Mouse (Mus musculus) hindlimb bud, embryonic 11.5 days (tissue): ENCODE results near the gene Emp2.

ENCODE experiments used
- DNase-seq: peaks from one replicate; pipeline ENCODE4 v3.0.0-alpha.2; 2012; ENCODE audit warnings: low read depth, low spot score; ENCODE audit errors: extremely low spot score

Gene Emp2

DNA sequence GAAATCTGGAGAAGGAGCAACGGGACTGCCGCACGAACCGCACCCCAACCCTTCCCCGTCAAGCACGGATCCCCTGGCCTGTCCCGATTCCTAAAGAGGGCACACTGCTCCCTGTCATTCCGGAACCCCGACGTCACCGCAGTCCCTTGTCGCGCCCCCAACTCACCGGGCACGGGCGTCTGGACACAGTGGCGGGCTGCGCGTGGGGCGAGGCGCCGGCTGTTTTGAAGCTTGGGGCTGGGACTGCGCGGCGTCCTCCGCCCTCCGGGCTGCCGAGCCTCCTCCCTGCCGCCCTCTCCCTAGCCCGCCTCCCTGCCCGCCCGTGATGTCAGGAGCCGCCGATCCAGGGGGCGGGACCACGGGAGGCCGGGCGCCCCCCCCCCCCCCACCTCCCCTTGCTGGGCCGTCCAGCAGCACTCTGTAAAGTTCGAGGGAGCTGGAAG lies at the start of gene Emp2:
Gene Emp2 (minus strand): TSS at position 323 of the 443 bp plus-strand sequence.
- no peak for DNase-seq

DNA sequence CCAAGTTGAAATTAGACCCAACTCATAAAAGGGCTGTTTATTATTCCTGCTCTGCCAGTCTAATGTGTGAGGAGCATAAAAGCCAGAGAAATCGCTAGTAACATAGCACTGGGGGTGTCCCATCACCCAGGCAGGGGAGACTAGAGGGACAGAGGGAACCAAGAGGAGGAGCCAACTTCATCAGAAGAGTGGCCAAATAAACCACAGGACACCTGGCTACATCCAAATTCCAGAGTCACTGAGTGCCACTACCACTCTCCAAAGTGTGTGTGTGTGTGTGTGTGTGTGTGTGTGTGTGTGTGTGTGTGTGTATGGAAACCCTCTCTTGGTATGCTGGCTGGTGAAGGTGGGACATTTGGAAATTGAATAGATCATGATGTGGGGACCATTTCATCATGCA lies 49.3 kb upstream of the Emp2 start:
- no peak for DNase-seq

DNA sequence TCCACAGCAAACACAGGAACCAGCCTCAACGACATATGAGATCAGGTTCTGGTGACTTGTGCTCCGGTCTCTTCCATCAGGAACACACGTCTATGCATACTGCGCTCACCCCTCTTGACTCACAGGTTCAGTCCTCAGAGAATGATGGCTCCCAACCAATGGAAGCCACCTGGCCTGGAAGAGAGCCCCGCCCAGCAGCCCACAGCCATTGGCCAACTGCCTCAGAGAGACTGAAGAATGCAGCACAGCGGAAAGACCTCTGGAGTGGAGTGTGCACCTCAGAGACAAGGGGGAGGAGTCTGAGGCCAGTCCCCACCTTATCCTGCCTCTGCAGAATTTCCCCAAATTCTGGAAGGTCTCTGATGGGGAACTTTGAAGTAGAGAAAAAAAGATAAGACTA lies 45.5 kb upstream of the Emp2 start:
- DNase-seq = no peak

DNA sequence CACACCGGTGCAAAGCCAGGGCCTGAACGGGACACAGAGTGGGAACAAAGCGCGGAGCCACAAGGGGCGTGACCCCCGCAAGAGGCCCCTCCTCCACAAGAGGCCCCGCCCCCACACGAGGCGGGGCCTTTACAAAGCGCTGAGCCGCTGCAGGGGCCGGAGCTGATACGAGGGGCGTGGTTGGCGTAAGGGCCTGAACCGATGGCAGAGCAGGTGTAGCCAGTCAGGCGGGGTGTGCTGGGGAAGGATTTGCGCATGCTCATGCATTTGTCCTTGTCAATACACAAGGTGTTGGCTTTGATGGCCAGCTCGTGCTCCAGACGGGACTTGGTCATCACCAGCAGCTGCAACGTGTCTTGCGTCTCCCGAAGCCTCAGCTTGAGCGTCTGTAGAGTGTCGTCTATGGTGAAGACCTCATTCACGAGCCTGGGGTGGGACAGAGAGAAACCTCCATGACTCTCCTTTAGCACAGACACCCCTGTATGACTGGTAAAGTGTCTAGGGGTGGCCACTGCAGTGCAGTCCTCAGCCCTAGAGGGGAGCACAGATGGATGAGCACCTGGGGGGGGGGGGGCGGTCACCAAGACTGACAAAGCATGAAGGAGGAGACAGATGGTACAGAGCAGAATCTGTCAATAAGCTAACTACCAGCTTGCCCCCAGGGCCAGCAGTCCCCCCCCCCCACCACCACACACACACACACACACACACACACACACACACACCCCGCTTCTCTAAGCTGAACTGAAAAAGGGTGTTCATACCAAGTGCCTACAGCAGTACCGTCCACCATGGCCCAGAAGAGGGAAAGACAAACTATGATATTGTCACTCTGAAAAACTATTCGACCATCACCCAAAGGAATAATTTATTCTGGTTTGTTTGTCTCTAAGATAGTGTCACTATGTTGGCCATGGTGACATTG lies 44.5 kb upstream of the Emp2 start:
- peak; percentile 47 for DNase-seq

DNA sequence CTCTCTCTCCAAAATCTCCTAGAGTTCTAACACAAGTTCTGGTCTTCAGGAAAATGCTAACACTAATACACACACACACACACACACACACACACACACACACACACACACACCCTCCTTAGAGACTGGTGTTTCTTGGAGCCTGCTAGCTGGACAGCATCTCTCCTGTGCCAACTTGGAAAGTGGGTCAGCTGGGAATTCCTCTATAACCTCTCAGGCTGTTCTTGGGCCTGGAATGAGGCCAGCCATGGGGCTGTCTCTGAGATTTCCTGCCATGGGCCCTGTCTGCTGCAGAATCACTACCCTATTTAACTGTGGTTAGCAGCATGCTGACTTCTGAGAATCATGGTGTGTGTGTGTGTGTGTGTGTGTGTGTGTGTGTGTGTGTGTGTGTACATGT lies 41.2 kb upstream of the Emp2 start:
- no peak for DNase-seq

DNA sequence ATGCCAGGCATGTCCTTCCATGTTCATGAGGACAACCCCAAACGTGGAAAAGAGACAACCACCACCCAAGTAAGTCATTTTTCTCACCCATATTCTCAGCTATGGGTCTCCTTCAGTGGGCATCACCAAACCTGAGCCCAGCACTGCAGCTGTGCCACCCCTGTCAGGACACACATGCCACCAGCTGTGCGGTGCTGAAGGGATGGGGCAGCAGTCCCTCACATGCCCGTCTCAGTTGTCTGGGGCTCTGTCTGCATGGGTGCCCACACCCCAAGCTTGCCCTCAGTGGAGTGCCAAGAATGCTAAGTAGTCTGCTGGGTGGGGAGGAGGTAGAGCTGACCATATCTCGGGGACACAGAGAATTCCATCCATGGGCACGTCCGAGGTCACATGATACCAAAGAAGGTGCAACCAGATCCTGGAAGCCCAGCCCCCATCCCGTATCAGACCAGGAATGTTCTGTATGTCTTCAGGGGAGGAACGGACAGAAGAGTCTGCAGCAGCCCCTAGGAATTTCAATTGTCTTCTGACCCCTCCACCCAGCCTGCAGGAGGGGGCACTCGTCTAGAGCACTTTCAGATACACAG lies 37.4 kb upstream of the Emp2 start:
- no peak for DNase-seq

DNA sequence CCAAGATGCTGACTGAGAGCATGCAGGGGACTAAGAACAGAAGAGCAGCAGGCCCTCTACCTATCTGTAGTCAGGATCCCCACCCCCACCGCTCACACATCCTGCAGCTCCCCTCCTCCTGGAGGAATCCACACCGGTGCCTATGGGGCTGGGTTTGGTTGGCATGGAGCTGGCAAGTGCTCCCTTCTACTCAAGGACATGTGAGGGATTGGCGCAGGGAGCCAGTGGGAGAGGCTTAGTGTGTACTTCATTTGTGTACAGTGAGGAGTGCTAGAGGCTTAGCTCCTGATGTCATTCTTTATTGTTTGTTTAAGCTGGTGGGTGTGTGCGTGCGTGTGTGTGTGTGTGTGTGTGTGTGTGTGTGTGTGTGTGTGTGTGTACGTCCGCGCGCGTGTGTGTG lies 36.1 kb upstream of the Emp2 start:
- no peak for DNase-seq

DNA sequence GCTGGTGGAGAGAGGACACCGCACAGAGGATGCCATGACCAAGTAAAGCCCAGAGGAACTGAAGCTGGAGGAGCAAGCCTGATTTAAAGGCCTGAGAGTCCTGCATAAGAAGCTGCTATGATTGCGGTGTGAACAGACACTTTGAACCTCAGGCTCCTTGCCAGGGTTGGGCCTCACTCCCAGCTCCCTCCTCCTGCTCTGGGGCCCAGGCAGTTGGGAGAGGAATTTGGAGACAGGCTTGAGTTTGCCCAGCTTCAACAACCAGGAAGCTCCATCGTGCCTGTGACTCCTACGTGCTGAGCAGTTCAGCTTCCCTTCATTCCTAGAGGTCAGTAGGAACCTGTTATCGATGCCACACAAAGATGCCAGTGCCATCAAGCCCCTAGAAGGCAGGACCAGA lies 35.7 kb upstream of the Emp2 start:
- no peak for DNase-seq

DNA sequence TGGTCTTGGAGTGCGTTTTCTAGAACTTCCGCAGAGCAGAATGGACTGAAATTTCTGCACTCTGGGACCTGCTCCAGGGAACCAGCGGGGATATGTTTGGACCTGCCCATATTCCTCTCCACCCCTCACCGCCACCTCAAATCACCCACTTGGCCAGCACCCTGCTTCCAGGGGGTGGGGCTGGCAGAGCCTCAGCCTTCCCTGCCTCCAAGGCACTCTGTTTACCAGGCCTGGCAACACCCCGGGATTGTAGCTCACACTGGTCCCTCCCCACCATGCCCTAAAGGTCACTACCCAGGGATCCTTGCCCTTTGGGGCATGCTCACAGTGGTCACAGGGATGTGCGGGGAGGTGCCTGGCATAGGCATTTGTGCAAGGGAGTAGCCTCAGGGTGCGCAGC lies 33.8 kb upstream of the Emp2 start:
- DNase-seq = no peak

DNA sequence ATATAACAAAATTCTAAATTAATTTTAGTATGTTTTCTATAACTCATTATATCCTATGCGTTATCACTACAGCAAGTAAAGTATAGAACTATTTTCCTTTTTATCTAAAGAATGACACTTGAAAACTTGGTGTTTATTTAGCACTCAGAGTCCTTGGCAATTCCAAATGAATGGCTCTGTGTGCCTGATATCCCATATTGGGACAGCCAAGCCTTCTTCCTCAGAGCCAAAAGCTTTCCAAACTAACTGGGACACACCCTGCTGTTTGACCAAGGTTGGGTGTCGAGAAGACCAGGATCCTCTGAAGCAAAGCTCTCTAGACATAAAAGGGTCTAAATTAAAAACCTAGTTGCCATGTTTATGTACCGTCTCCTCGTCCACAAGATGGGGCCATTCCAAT lies 27.3 kb upstream of the Emp2 start:
- DNase-seq = no peak

DNA sequence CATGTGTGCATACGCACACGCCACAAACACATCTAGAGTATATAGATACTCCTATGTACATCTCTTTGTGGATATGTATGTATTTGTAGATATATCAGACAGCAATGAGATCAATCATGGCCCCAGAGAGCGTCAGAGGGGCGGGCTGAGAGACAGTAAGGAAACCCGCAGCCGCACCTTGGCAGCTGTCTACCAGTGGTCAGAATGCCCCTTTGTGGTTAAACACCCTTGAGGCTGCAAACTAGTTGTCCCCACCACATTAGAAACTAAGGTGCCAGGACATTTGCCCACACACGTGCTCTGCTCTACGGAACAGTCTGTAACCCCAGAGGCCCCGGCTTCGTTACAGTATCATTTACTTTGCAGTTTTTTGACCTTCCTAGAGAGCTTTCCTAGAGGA lies 26.2 kb upstream of the Emp2 start:
- no peak for DNase-seq

DNA sequence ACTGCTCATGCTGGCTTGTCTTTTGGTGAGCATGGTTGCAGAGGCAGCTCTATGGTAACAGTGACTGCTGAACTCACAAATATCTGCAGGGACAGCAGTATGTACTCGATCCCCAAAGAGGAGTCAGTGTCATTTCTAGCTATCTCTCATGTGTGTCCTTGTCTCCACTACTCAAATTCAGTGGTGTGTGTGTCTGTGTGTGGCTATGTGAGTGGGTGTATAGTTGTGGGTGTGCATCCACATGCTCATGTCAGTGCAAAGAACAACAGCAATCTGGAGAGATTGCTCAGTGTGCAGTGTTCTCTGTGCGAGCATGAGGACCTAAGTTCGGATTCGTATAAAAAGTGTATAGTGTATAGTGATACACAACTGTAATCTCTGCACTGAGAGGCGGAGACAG lies 24.8 kb upstream of the Emp2 start:
- no peak for DNase-seq

DNA sequence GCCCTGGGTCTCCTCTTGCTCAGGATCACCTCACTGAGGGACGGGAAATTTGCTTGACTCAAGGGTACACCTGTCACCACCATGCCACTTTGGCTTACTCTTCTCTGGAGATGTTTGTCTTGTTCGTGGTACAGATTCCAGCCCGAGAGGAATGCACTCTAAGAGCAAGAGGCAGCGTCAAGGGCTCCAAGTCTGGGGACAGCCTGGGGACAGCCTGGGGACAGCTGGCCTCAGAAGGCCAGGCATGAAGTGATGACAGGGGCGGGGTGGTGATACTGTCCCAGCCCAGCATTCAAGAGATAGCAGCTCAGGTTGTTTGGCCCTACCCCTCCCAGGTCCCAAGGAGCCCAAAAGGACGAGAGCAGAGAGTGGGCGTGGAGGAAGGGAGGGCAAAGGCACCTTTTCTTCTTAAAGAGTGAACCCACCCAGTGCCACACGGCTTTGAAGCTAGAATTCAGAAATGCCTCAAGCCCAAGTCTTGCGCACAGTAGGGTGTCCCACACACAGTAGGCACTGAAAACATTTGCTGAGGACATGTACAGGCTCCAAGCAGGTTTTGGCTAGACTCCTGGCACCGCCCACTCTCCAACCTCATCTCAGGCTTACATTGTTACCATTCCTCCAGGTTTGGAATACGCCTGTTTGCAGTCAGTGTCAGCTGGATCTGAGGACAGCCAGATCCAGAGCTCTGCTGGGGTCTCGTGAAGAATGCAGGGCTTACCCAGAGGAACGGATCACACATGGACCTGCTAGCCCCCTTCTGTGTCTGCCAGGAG lies 23.8 kb upstream of the Emp2 start:
- DNase-seq = no peak

DNA sequence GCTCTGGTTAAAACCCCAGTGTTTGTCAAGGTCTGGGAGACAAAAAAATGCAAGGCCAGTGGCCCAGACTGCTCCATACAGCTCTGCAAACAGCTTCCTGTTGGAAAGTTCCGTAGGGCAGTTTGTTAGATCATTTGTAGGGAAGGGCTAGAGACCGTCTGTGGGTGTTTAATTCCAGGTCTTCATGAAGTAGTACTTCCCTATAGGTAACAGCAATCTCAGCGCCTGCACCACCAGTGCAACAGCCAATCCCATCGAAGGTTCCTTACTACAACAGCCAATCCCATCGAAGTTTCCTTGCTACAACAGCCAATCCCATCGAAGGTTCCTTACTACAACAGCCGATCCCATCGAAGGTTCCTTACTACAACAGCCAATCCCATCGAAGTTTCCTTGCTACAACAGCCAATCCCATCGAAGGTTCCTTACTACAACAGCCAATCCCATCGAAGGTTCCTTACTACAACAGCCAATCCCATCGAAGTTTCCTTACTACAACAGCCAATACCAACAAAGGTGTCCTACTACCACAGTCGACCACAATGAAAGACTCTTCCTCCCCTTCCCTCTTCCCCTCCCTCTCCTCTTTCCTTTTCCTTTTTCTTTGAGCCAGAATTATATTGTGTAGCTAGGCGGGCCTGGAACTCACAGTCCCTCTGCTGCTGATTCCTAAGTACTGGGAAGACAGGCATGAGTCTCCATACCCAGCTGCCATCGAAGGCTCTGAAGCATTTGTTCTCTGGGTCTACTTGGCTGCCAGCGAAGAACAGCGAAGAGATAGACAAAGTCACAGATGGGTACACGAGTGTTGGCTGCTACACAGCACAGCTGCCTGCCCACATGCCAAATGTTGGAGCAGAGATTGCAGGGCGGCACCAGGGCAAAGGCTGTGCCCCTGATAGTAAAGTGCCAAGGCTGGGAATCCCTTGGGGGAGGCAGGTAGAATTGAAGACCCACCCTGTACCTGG lies 23.0 kb upstream of the Emp2 start:
- DNase-seq = no peak

DNA sequence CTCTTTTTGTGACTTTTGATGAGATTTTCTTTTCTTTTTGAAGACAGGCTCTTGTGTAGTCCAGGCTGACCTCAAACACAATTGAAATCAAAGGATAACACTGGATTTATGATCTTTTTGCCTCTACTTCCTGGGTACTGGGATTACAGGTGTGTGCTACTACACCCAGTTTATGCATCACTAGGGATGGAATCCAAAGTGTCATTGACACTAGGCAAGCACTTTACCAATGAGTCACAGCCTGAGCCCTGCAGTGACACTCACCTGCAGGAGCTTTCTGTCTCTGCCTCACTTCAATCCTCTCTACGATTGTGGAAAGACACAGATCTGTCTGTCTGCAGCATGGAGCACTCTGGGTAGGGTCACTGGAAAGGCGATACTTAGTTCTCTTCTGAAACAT lies 22.2 kb upstream of the Emp2 start:
- DNase-seq = no peak

DNA sequence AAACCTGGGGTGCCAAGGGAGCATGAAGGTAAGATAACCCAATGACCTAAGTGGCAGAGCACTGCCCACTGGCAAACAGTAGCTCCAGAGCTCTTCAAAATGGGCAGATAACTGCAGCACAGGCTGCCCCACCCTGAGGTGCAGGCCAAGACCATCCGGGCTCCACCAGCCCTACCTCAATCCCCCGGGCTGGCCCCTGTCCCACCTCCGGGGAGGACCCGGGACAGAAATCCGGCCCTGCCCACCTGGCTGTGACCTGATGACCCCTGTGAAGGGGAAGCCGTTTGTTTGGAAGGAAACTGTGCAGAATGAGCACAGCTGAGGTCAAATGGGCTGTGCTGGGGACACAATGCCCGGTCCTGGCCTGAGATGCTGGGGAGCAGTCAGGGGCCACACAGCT lies 19.0 kb upstream of the Emp2 start:
- DNase-seq = no peak

DNA sequence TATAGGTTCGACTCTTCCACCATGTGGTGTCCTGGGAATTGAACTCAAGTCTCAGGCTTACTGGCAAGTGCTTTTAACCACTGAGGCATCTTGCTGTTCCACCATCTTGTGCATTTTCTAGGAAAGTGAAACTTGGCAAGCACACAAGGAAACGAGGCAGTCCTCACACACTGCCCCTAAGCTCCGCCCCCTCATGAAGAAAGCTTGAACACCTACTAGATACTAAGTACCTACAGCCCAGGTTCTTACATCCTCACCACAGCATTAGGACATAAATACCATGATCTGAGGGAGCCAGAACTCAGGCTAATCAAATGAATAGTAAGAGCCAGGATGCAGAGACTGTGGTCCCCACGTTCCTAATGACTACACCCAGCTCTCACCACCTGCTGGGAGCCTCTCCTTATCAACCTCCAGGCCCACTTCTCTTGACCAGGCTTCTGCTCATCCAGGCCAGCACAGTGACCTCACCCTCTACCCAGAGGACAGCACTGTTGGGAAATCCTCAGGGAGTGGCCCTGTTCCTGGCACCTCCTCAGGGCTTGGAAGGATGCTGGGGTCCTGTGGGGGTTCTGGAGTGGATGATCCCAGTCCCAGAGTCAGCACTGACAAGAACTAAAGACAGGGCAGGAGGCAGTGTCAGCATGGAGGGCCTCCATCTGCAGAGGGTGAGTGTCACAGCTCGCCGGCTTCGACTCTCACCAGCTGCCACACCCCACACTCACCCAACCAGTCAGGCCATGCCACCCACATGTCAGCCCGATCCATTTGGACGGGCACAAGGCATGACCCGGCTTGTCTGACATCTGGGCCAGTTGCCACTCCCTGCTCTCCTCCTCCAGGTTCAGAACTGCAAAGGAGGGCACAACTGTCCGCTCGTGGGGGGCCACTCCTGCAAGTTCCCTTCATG lies 17.1 kb upstream of the Emp2 start:
- DNase-seq = no peak

DNA sequence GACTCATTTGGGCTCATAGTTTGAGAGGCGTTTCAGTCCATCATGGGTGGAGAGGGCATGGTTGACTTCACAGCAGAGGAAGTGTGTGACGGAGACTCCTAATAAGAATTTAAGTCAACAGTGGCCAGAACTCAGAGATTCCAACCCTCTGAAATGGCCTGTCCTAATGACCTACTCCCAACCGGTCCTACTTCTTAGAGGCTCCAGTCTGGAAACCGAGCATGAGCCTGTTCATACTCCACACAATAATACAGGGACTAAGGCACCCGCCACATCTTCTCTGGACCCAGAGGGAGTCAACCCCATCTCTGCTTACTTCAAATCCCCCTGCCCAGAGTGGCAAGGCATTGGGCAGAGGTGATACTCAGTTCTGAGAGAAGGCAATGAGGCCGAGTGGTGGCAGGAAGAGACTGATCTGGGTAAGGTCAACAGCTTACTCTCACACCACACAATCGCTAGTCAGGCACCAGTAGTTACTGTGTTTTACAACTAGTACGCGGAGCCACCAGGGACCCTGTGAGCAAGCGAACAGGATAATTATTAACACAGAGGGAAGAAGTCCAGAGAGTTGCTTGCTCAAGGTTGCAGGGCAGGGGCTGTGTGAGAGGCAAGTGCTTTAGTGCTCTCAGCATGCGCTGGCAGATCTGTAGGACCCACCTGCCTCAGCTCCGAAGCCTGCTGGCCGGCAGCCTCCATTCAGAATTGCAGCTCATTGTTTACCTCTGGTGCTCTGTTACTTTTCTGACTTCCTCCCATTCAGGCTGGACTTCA lies 14.0 kb upstream of the Emp2 start:
- no peak for DNase-seq
